Mouse (Mus musculus) lung, embryonic 16.5 days (tissue): ENCODE measurements around the gene Gm17334. TPM values are rescaled to one million over a fixed set of nuclear protein-coding genes. Genes with fewer than 3 reads are reported as not detected.

ENCODE experiments used
- ATAC-seq: fragments of 200-750 bp; cut with Nextera tagmentation; 2 replicates; pipeline ENCODE4 v1.8.0; 2017; ENCODE audit warnings: low read depth, mild to moderate bottlenecking, moderate library complexity
- H3K27ac ChIP-seq: fragments of 300-500 bp; sonication (generic); 2 replicates; pipeline ENCODE4 v1.5.1; 2014; ENCODE audit warnings: mild to moderate bottlenecking, control low read depth, low read length
- H3K27me3 ChIP-seq: fragments of 300-500 bp; sonication (generic); 2 replicates; pipeline ENCODE4 v1.6.1; 2014; ENCODE audit warnings: low read depth, low read length, mixed read lengths; ENCODE audit not compliant: control insufficient read depth, insufficient read depth
- H3K36me3 ChIP-seq: fragments of 300-500 bp; sonication (generic); 2 replicates; pipeline ENCODE4 v1.6.1; 2014; ENCODE audit warnings: low read length; ENCODE audit not compliant: control insufficient read depth, insufficient read depth
- H3K4me1 ChIP-seq: fragments of 300-500 bp; sonication (generic); replicated peaks from 2 replicates; pipeline ENCODE4 v1.6.1; 2014; ENCODE audit warnings: low read length, mixed read lengths; ENCODE audit not compliant: control insufficient read depth, insufficient read depth
- H3K4me2 ChIP-seq: fragments of 300-500 bp; sonication (generic); 2 replicates; pipeline ENCODE4 v1.6.1; 2014; ENCODE audit warnings: low read depth, low read length, control low read depth
- H3K4me3 ChIP-seq: fragments of 300-500 bp; sonication (generic); 2 replicates; pipeline ENCODE4 v1.5.1; 2014; ENCODE audit warnings: mild to moderate bottlenecking, low read length, control low read depth
- H3K9ac ChIP-seq: fragments of 300-500 bp; sonication (generic); 2 replicates; pipeline ENCODE4 v1.6.1; 2014; ENCODE audit warnings: low read length, control low read depth
- H3K9me3 ChIP-seq: fragments of 300-500 bp; sonication (generic); 2 replicates; pipeline ENCODE4 v1.6.1; 2016; ENCODE audit warnings: low read length; ENCODE audit not compliant: control insufficient read depth
- WGBS: fragments of 180-500 bp; shearing (Covaris S2); extraction: QIAGEN DNeasy Blood & Tissue Kit; methylation state at CpG from one replicate; pipeline ENCODE4 v1.1.7; 2014; 5-methylcytosine and 5-hydroxymethylcytosine counted together
- microRNA-seq: library from miRNA; unstranded; fragments of <30 nt; microRNA quantifications from one replicate; pipeline ENCODE4, GENCODE M21; 2016
- polyA plus RNA-seq: library from polyadenylated mRNA; unstranded; fragments of >200 nt; fragmentation: Nextera tagmentation; extraction: Ambion mirVana; gene quantifications from 2 replicates; pipeline ENCODE4 v1.2.1, GENCODE M21; 2015

The Gm17334 gene
- polyA plus RNA-seq, 1 experiment from 2014 or later: 0.39 TPM

- Histone ChIP-seq H3K4me2 (no peak overlapping the region), H3K27me3 (no peaks in the 10 kb centered on the region), H3K4me1 (no peaks in the 10 kb centered on the region), H3K9me3 (no peaks in the 10 kb centered on the region), H3K36me3 (no peaks in the 10 kb centered on the region), H3K27ac (no peak overlapping the region), H3K9ac (no peak overlapping the region), H3K4me3 (no peak overlapping the region)
- ATAC-seq: no peak
- WGBS: 94% methylated on average over 7 of the region's 7 CpGs
Observed at GRCm38 (mm10) chr11:53731457-53731856, 41.5 kb downstream of the Gm17334 start.

Small RNA genes within 50 kb of the gene (microRNA-seq; reads per million reads assigned to microRNA genes)
- gene Mir7671: not detected

Other genes starting within 250 kb of the Gm17334 start
- gene Kif3a, start 205.8 kb downstream of the Gm17334 start, polyA plus RNA-seq: 65.9 and 68.8 TPM in 2 replicates
- 1.0 and 1.4 TPM in 2 replicates for gene Il4, start 154.5 kb downstream of the Gm17334 start, polyA plus RNA-seq
- not detected in 2 replicates for gene Il13, start 138.5 kb downstream of the Gm17334 start, polyA plus RNA-seq
- gene Rad50, start 65.9 kb downstream of the Gm17334 start, polyA plus RNA-seq: 29.5 and 33.7 TPM in 2 replicates
- gene Il5, start 52.4 kb downstream of the Gm17334 start, polyA plus RNA-seq: not detected in 2 replicates
- 29.7 and 33.9 TPM in 2 replicates for gene Irf1, start 3.2 kb downstream of the Gm17334 start, polyA plus RNA-seq
- gene Gm12216, start 86.1 kb upstream of the Gm17334 start, polyA plus RNA-seq: 1.8 and 2.4 TPM in 2 replicates
- gene Slc22a5, start 118.5 kb upstream of the Gm17334 start, polyA plus RNA-seq: 9.1 and 9.7 TPM in 2 replicates
- 3.6 and 5.0 TPM in 2 replicates for gene Slc22a21, start 207.1 kb upstream of the Gm17334 start, polyA plus RNA-seq